In genomic region chr11:34155235-34155634, GRCm38 (mm10) we compare ENCODE assay signal across 43 mouse cellular contexts. TPM values are rescaled to one million over a fixed set of nuclear protein-coding genes. Genes with fewer than 3 reads are reported as not detected.
DNase-seq lines count a peak whose midpoint lies in the region; ATAC-seq and TF ChIP-seq lines count a peak whose summit lies in the region.
"Had no signal": no experiment of that assay in that cellular context is flagged by ENCODE, and none has a peak within 500 bp of the region (broad histone marks: within the 10 kb centered on the region; RNA-seq: fewer than 3 reads in every experiment).

No protein-coding gene starts in this region.

- DNase-seq in forebrain, embryonic 11.5 days (ENCODE audit: low spot score) = peak; percentile 41
- peak; percentile 38 for DNase-seq in kidney, adult 9 months
- DNase-seq in kidney, postnatal 10 days = peak; percentile 46
- peak; percentile 35 for DNase-seq in yolk sac, embryonic 10.5 days (ENCODE audit: low spot score)
- no peak for DNase-seq in MN1 (ENCODE audit: low spot score)
- no peak for DNase-seq in gastrocnemius, adult 2 months
- DNase-seq in heart, adult 2 months = no peak
- DNase-seq: adrenal gland, adult 8-10 months; cerebellum, adult 8-10 months; cerebellum, postnatal 25 days; forebrain, postnatal 0 days; gastrocnemius, postnatal 14 days; heart, postnatal 36 days; lung, postnatal 4 days; right cerebral cortex, postnatal 4 days; thymus, adult 18-20 months; thymus, postnatal 36 days had no signal

- no peaks in the 10 kb centered on the region for H3K4me1 ChIP-seq in forebrain, embryonic 11.5 days (replicated peaks; ENCODE audit: control insufficient read depth, insufficient read depth, low read length)
- H3K4me1 ChIP-seq in forebrain, embryonic 13.5 days = no peaks in the 10 kb centered on the region
- H3K4me1 ChIP-seq in heart, adult 2 months (ENCODE audit: control insufficient read depth, insufficient read depth, low read length) = no peaks in the 10 kb centered on the region
- H3K4me1 ChIP-seq: heart, embryonic 10.5 days; heart, embryonic 15.5 days; hindbrain, embryonic 12.5 days; intestine, embryonic 15.5 days; limb, embryonic 12.5 days; lung, embryonic 15.5 days; midbrain, embryonic 12.5 days; neural tube, embryonic 13.5 days had no signal

- no peak overlapping the region for H3K9ac ChIP-seq in forebrain, embryonic 11.5 days (ENCODE audit: low read length)
- no peak overlapping the region for H3K9ac ChIP-seq in forebrain, embryonic 13.5 days
- no peak overlapping the region for H3K9ac ChIP-seq in heart, adult 2 months (ENCODE audit: low read depth, low read length)
- H3K9ac ChIP-seq: forebrain, postnatal 0 days; heart, embryonic 15.5 days; hindbrain, embryonic 12.5 days; intestine, embryonic 15.5 days; limb, embryonic 12.5 days; lung, embryonic 15.5 days; midbrain, embryonic 12.5 days; neural tube, embryonic 13.5 days had no signal

- intact Hi-C loops in gastrocnemius, adult 2 months (cut with DNase I) = no loop called here
- intact Hi-C loops in heart, adult 2 months (cut with DNase I) = no loop called here

- 84% methylated on average over 7 of the region's 7 CpGs for WGBS in forebrain, embryonic 11.5 days
- 90% methylated on average over 7 of the region's 7 CpGs for WGBS in forebrain, embryonic 13.5 days
- 78% methylated on average over 7 of the region's 7 CpGs for WGBS in heart, adult 2 months

- no peak overlapping the region for H3K27ac ChIP-seq in forebrain, embryonic 11.5 days (ENCODE audit: low read depth, low read length)
- H3K27ac ChIP-seq in forebrain, embryonic 13.5 days = no peak overlapping the region
- no peak overlapping the region for H3K27ac ChIP-seq in gastrocnemius, adult 2 months
- H3K27ac ChIP-seq in heart, adult 2 months = no peak overlapping the region
- H3K27ac ChIP-seq: heart, embryonic 10.5 days; heart, embryonic 15.5 days; hindbrain, embryonic 12.5 days; hindbrain, postnatal 0 days; intestine, embryonic 15.5 days; limb, embryonic 12.5 days; lung, embryonic 15.5 days; midbrain, embryonic 12.5 days; neural tube, embryonic 13.5 days; stomach, postnatal 0 days had no signal

- TF ChIP-seq POLR2A in heart, adult 2 months (IDR thresholded peaks at IDR 0.05; ENCODE audit: insufficient read depth, low read depth, low read length) = no peak

- H3K9me3 ChIP-seq in forebrain, embryonic 11.5 days (ENCODE audit: control insufficient read depth, low read length) = no peaks in the 10 kb centered on the region
- no peaks in the 10 kb centered on the region for H3K9me3 ChIP-seq in forebrain, embryonic 13.5 days (replicated peaks)
- H3K9me3 ChIP-seq: heart, embryonic 10.5 days; heart, embryonic 15.5 days; hindbrain, embryonic 12.5 days; intestine, embryonic 15.5 days; limb, embryonic 12.5 days; lung, embryonic 15.5 days; megakaryocyte, embryonic 14.5 days; midbrain, embryonic 12.5 days; neural tube, embryonic 13.5 days had no signal

- no peak for TF ChIP-seq CTCF in gastrocnemius, adult 2 months (IDR thresholded peaks at IDR 0.05)
- TF ChIP-seq CTCF in heart, adult 2 months (IDR thresholded peaks at IDR 0.05) = no peak

- no peak overlapping the region for H3K4me2 ChIP-seq in forebrain, embryonic 11.5 days (ENCODE audit: low read depth, low read length, severe bottlenecking)
- no peak overlapping the region for H3K4me2 ChIP-seq in forebrain, embryonic 13.5 days
- H3K4me2 ChIP-seq: heart, embryonic 15.5 days; hindbrain, embryonic 12.5 days; intestine, embryonic 15.5 days; limb, embryonic 12.5 days; lung, embryonic 15.5 days; midbrain, embryonic 12.5 days; neural tube, embryonic 13.5 days had no signal

- TF ChIP-seq EP300 in heart, adult 2 months (IDR thresholded peaks at IDR 0.05; ENCODE audit: insufficient read depth, low read depth, low read length) = no peak

- H3K79me2 ChIP-seq in heart, adult 2 months (replicated peaks; ENCODE audit: control insufficient read depth, insufficient read depth, low read length) = no peaks in the 10 kb centered on the region

- H3K4me3 ChIP-seq in forebrain, embryonic 11.5 days (ENCODE audit: low read depth, low read length) = no peak overlapping the region
- no peak overlapping the region for H3K4me3 ChIP-seq in forebrain, embryonic 13.5 days
- no peak overlapping the region for H3K4me3 ChIP-seq in gastrocnemius, adult 2 months
- H3K4me3 ChIP-seq in heart, adult 2 months = no peak overlapping the region
- H3K4me3 ChIP-seq: heart, embryonic 10.5 days; heart, embryonic 15.5 days; hindbrain, embryonic 12.5 days; intestine, embryonic 15.5 days; limb, embryonic 12.5 days; lung, embryonic 15.5 days; megakaryocyte, embryonic 14.5 days; midbrain, embryonic 12.5 days; neural tube, embryonic 13.5 days had no signal

- H3K36me3 ChIP-seq in forebrain, embryonic 11.5 days (ENCODE audit: control insufficient read depth, insufficient read depth, low read length) = no peaks in the 10 kb centered on the region
- H3K36me3 ChIP-seq in forebrain, embryonic 13.5 days (ENCODE audit: poor library complexity, severe bottlenecking) = no peaks in the 10 kb centered on the region
- H3K36me3 ChIP-seq in heart, adult 2 months (ENCODE audit: control insufficient read depth, insufficient read depth, low read length) = no peaks in the 10 kb centered on the region
- H3K36me3 ChIP-seq: G1E; heart, embryonic 10.5 days; heart, embryonic 15.5 days; hindbrain, embryonic 12.5 days; intestine, embryonic 15.5 days; limb, embryonic 12.5 days; lung, embryonic 15.5 days; midbrain, embryonic 12.5 days; neural tube, embryonic 13.5 days had no signal

- no peak for ATAC-seq in forebrain, embryonic 11.5 days (replicated peaks; ENCODE audit: low FRiP score)
- no peak for ATAC-seq in forebrain, embryonic 13.5 days
- ATAC-seq: forebrain, postnatal 0 days; hindbrain, postnatal 0 days; intestine, embryonic 15.5 days; Patski had no signal

- H3K27me3 ChIP-seq in forebrain, embryonic 11.5 days (ENCODE audit: control insufficient read depth, insufficient read depth, low read length) = no peaks in the 10 kb centered on the region
- H3K27me3 ChIP-seq in forebrain, embryonic 13.5 days = 0 out of 2 replicates have a peak, but pooled peaks cover 4% of the 10 kb centered on the region
- no peaks in the 10 kb centered on the region for H3K27me3 ChIP-seq in heart, adult 2 months (ENCODE audit: control insufficient read depth, insufficient read depth, low read length)
- H3K27me3 ChIP-seq: heart, embryonic 15.5 days; hindbrain, embryonic 12.5 days; intestine, embryonic 15.5 days; limb, embryonic 12.5 days; lung, embryonic 15.5 days; midbrain, embryonic 12.5 days; neural tube, embryonic 13.5 days had no signal

RNA-seq across cellular contexts. Expression of gene Foxi1, which starts 52.7 kb away (rescaled TPM):
- not detected in 2 replicates for polyA plus RNA-seq in forebrain, embryonic 11.5 days (2014; fragmentation: Nextera tagmentation; extraction: Ambion mirVana)
- not detected in 2 replicates for polyA plus RNA-seq in forebrain, embryonic 13.5 days (2015; fragmentation: Nextera tagmentation; extraction: Ambion mirVana)
- not detected for total RNA-seq in gastrocnemius, adult 2 months (2021)
- not detected for total RNA-seq in heart, adult 2 months (2021)
- not detected in 2 replicates for polyA plus RNA-seq in heart, adult 2 months (2012; rRNA removed)
- total RNA-seq: adrenal gland, adult 8-10 months; CH12.LX; forebrain, postnatal 0 days; G1E; gastrocnemius, postnatal 14 days; granulocyte monocyte progenitor cell, adult 5-6 weeks; heart, postnatal 36 days; hindbrain, postnatal 0 days; layer of hippocampus, adult 18-20 months; layer of hippocampus, postnatal 10 days; left cerebral cortex, postnatal 14 days; liver, adult 2 months had no signal
- polyA plus RNA-seq: C2C12; embryonic facial prominence, embryonic 11.5 days; forebrain, postnatal 0 days; G1E; heart, embryonic 10.5 days; heart, embryonic 15.5 days; hindbrain, postnatal 0 days; intestine, embryonic 15.5 days; limb, embryonic 12.5 days; liver, adult 2 months; liver, embryonic 16.5 days; lung, embryonic 15.5 days; midbrain, embryonic 12.5 days; neural tube, embryonic 13.5 days; Patski; spleen, adult 2 months; stomach, postnatal 0 days had no signal

RNA-seq across cellular contexts. Expression of gene 4930469K13Rik, which starts 56.9 kb away (rescaled TPM):
- polyA plus RNA-seq in forebrain, embryonic 11.5 days (2014; fragmentation: Nextera tagmentation; extraction: Ambion mirVana) = not detected in 2 replicates
- polyA plus RNA-seq in forebrain, embryonic 13.5 days (2015; fragmentation: Nextera tagmentation; extraction: Ambion mirVana) = not detected in 2 replicates
- total RNA-seq in gastrocnemius, adult 2 months (2021) = not detected
- not detected for total RNA-seq in heart, adult 2 months (2021)
- polyA plus RNA-seq in heart, adult 2 months (2012; rRNA removed) = not detected in 2 replicates
- total RNA-seq: adrenal gland, adult 8-10 months; adrenal gland, postnatal 4 days; CH12.LX; forebrain, postnatal 0 days; G1E; gastrocnemius, postnatal 14 days; granulocyte monocyte progenitor cell, adult 5-6 weeks; heart, postnatal 36 days; layer of hippocampus, adult 18-20 months; layer of hippocampus, postnatal 10 days; left cerebral cortex, adult 18-20 months; left cerebral cortex, postnatal 14 days; liver, adult 2 months had no signal
- polyA plus RNA-seq: C2C12; embryonic facial prominence, embryonic 11.5 days; forebrain, postnatal 0 days; G1E; heart, embryonic 10.5 days; heart, embryonic 15.5 days; intestine, embryonic 15.5 days; limb, embryonic 12.5 days; liver, adult 2 months; liver, embryonic 16.5 days; midbrain, embryonic 12.5 days; Patski; spleen, adult 2 months; stomach, postnatal 0 days had no signal

Comparison
In these comparisons a context has a peak if more than half of its experiments do, and no peak if none do; other contexts are left out.
1. DNase-seq: peak in forebrain, embryonic 11.5 days (single experiment), kidney, adult 9 months (single experiment), kidney, postnatal 10 days (single experiment) and yolk sac, embryonic 10.5 days (single experiment); none in MN1 (single experiment), gastrocnemius, adult 2 months (single experiment) and heart, adult 2 months (0 of 2).